Mouse (Mus musculus): ENCODE data around the gene Swap70. TPM values are rescaled to one million over a fixed set of nuclear protein-coding genes. Genes with fewer than 3 reads are reported as not detected.

Gene Swap70
- 22.8 and 26.6 TPM in 2 replicates for polyA plus RNA-seq (2016; fragmentation: Nextera tagmentation; extraction: Ambion mirVana)

DNA sequence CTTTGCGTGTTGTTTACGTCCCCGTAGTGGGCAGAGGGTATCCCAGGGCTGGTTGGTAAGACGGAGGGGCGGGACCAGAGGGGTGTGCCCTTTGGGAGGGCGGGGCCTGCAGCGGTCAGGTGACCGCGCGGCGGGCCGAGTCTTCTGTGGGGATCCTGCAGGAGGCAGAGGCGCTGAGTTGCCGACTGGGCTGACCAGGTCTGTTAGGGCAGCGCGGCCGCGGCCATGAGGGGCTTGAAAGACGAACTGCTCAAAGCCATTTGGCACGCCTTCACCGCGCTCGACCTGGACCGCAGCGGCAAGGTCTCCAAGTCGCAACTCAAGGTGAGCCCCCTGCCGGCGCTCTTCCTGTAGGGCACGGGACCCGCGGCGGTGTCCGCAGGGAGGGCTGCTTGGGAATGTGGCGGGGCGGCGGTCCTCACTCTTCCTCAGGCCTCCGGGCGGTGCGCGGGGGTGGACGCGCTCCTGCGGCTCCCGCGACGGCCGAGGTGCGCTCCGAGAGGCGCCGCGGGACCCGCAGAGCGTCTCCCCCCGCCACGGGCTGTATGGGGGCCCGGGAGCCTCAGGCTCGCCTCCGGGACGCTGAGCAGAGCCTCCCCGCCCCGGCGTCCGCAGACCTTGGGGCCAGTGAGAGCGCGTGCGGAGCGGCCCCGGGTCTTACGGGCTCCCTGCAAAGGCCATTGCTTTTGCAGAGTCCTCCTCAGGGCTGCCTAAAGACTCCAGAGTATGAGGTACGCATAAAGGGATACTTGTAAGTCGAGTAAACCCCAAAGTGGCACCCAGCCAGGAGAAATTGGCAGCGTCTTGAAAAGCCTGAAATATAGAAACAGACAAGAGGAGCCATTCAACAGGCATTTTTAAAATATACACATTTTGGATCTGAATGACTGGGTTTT lies at the start of gene Swap70:
Gene Swap70, plus strand, starts transcription at position 126 of the 896 bp plus-strand sequence.
- peaks cover 12% of the 10 kb centered on the region for H3K4me1 ChIP-seq
- under 1% methylated on average over 73 of the region's 73 CpGs for WGBS
- H3K9me3 ChIP-seq: no peaks in the 10 kb centered on the region
- no peaks in the 10 kb centered on the region for H3K27me3 ChIP-seq (ENCODE audit: insufficient read depth, poor library complexity, severe bottlenecking)
- peaks cover 14% of the 10 kb centered on the region for H3K36me3 ChIP-seq
- peak; percentile 98 for DNase-seq (ENCODE audit: low spot score)
- peak within 1 kb of the TSS; percentile 86 for H3K4me3 ChIP-seq
- H3K27ac ChIP-seq: peak within 1 kb of the TSS; percentile 98

DNA sequence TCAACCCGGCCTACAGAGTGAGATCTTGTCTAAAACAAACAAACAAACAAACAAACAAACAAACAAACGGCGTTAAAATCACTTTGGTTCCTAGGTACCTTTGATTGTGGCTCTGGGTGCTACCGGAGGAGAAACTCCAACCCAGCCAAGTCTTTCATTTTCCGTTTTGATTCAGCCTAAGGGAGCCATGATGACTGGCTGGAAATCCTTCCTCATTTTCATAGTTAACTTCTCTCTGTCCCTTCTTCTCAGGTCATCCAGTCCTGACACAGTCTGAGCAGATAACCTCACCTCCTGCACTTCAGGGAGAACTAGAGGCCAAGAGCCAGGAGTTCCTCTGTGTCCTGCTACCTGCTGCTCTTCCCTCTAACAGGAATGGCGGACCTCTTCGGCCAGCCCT lies 42.3 kb upstream of the Swap70 start:
- H3K27me3 ChIP-seq (ENCODE audit: insufficient read depth, poor library complexity, severe bottlenecking): no peaks in the 10 kb centered on the region
- H3K36me3 ChIP-seq: no peaks in the 10 kb centered on the region
- H3K27ac ChIP-seq: no peak overlapping the region
- 84% methylated on average over 7 of the region's 7 CpGs for WGBS
- no peak overlapping the region for H3K4me3 ChIP-seq
- H3K4me1 ChIP-seq: 0 out of 2 replicates have a peak, but pooled peaks cover 5% of the 10 kb centered on the region
- DNase-seq (ENCODE audit: low spot score): no peak
- no peaks in the 10 kb centered on the region for H3K9me3 ChIP-seq

DNA sequence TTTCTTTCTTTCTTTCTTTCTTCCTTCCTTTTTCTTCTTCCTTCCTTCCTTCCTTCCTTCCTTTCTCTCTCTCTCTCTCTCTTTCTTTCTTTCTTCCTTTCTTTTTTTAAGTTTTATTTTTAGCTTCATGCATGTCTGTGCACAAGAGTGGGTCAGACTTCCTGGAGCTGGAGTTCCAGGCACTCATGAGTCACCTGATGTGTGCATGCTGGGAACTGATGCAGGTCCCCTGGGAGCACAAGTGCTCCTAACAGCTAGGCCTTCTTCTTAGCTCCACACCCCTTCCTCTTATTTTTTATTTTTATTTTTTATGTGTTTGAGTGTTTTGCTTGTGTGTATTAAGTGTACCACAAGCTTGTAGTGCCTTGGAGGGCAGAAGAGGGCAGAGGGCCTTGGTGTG lies 40.9 kb upstream of the Swap70 start:
- DNase-seq (ENCODE audit: low spot score): no peak
- H3K36me3 ChIP-seq: no peaks in the 10 kb centered on the region
- no peaks in the 10 kb centered on the region for H3K27me3 ChIP-seq (ENCODE audit: insufficient read depth, poor library complexity, severe bottlenecking)
- 0 out of 2 replicates have a peak, but pooled peaks cover 5% of the 10 kb centered on the region for H3K4me1 ChIP-seq
- no peak overlapping the region for H3K4me3 ChIP-seq
- no peaks in the 10 kb centered on the region for H3K9me3 ChIP-seq
- H3K27ac ChIP-seq: no peak overlapping the region

DNA sequence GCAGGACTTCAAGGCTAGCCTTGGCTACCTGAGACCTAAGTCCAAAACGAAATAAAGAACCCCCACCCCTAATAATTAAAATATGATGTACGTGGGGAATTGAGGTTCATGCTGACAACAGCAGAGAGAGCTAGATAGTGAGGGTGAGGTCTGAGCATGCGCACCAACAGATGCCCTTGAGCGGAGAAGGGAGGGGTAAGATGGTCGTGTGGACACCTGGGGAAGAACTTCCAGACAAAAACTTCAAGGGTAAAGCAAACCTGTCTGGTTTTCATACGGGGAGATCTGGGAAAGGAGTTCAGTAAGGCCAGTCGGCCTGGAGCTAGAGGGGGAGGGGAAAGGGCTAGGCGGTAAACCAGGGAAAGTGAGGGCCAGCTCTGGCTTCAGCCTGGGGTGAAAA lies 40.1 kb upstream of the Swap70 start:
- WGBS: 57% methylated on average over 8 of the region's 8 CpGs
- Histone ChIP-seq H3K27me3 (ENCODE audit: insufficient read depth, poor library complexity, severe bottlenecking) (no peaks in the 10 kb centered on the region), H3K9me3 (no peaks in the 10 kb centered on the region), H3K27ac (no peak overlapping the region), H3K36me3 (no peaks in the 10 kb centered on the region), H3K4me3 (no peak overlapping the region), H3K4me1 (0 out of 2 replicates have a peak, but pooled peaks cover 5% of the 10 kb centered on the region)
- no peak for DNase-seq (ENCODE audit: low spot score)

DNA sequence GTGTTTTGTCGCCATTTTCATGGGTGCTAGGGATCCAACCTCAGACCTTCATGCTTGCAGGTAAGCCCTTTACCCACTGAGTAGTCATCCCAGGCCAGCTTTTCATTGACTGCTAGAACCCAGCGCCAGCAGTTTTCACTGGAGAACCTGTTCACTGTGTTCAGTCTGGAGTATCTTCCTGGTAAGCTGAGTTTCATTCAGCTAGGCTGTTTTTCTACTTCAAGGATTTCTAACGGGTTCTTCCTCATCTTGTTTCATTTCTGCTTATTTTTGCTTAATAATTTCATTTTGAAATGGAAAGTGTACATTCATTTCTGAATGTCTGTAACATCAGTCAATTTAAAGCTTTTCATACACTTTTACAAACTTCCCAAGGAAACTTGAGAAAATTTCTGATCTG lies 36.9 kb upstream of the Swap70 start:
- no peak for DNase-seq (ENCODE audit: low spot score)
- H3K9me3 ChIP-seq: no peaks in the 10 kb centered on the region
- H3K4me1 ChIP-seq: 0 out of 2 replicates have a peak, but pooled peaks cover 5% of the 10 kb centered on the region
- 81% methylated on average over 3 of the region's 3 CpGs for WGBS
- no peaks in the 10 kb centered on the region for H3K27me3 ChIP-seq (ENCODE audit: insufficient read depth, poor library complexity, severe bottlenecking)
- no peak overlapping the region for H3K4me3 ChIP-seq
- H3K27ac ChIP-seq: no peak overlapping the region
- no peaks in the 10 kb centered on the region for H3K36me3 ChIP-seq

DNA sequence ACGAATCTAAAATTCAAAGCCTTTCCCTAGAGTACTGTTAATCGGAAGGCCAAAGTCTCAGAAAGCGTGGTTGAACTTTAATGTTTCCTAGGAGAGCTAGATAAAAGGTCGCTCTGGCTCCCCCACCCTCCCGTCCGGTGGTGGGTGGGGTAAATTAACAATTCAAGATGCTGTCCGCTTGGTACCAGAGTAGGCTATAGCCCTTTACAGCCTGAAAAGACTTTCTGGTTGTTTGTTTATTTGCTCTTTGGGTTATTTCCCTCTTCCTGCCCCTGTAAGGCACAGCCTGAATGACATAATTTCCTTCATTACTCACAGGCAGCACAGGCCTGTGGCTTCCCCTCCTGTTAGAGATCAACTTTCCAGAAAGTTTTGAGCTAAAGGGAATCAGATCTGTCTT lies 31.6 kb upstream of the Swap70 start:
- Histone ChIP-seq H3K27me3 (ENCODE audit: insufficient read depth, poor library complexity, severe bottlenecking) (no peaks in the 10 kb centered on the region), H3K4me1 (peaks cover 6% of the 10 kb centered on the region; the same call in 1 of the 2 replicates), H3K27ac (peak overlapping the region; percentile 22; the same call in 1 of the 2 replicates), H3K9me3 (no peaks in the 10 kb centered on the region), H3K4me3 (no peak overlapping the region), H3K36me3 (no peaks in the 10 kb centered on the region)
- no peak for DNase-seq (ENCODE audit: low spot score)
- WGBS: 44% methylated on average over 7 of the region's 7 CpGs

DNA sequence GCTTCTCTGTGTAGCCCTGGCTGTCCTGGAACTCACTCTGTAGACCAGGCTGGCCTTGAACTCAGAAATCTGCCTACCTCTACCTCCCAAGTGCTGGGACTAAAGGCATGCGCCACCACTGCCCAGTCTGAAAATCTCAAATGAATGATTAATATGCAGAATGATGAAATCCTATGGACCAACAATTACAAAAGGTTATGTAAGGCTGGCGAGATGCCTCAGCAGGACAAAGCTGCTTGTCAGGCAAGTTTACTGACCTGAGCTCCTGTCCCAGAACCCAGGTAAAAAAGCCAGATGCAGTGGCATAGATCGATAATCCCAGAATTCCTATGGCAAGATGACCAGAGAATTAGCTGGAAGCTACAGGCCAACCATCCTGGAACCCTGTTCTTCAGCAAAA lies 28.3 kb upstream of the Swap70 start:
- DNase-seq (ENCODE audit: low spot score): no peak
- 90% methylated on average over 3 of the region's 3 CpGs for WGBS
- Histone ChIP-seq H3K27ac (no peak overlapping the region), H3K27me3 (ENCODE audit: insufficient read depth, poor library complexity, severe bottlenecking) (no peaks in the 10 kb centered on the region), H3K4me1 (peaks cover 6% of the 10 kb centered on the region; the same call in 1 of the 2 replicates), H3K9me3 (no peaks in the 10 kb centered on the region), H3K36me3 (no peaks in the 10 kb centered on the region), H3K4me3 (no peak overlapping the region)

DNA sequence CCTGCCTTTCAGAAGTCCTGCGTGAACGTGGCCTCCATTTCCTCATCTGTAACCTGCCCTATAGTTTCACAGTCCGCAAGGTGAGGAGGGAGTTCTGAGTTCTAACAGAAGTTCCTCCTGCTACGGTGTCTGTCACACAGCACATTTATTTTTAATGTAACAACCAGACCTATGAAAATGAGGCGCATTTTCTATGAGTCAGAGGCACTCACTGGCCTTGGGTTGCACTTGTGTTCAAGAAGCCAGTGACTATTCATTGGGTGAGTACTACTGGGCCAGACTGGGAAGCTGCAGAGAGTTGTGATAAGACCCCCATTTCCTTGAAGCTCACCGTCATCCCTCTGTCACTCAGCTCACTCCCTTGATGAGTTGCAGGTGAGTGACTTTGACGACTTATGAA lies 24.3 kb upstream of the Swap70 start:
- DNase-seq (ENCODE audit: low spot score): no peak
- 75% methylated on average over 7 of the region's 7 CpGs for WGBS
- Histone ChIP-seq H3K4me1 (no peaks in the 10 kb centered on the region), H3K36me3 (no peaks in the 10 kb centered on the region), H3K9me3 (no peaks in the 10 kb centered on the region), H3K4me3 (no peak overlapping the region), H3K27ac (no peak overlapping the region), H3K27me3 (ENCODE audit: insufficient read depth, poor library complexity, severe bottlenecking) (no peaks in the 10 kb centered on the region)

DNA sequence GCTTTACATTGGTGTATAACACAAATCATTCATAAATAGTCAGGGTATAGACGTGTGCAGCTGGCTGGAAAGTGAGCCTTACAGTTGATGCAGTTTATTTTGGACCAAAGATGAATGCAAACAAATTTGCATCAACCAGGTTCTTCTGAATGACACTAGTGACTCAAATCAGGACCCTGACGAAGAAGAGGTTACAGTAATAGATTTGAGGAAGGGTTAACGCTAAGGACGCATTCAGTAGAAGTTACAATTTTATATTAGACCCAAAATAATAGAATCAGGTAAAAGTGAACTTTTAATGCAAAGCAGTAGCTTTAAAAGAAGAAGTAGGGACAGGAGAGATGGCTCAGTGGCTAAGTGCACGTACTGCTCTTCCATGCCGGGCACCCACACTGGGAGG lies 19.6 kb upstream of the Swap70 start:
- H3K9me3 ChIP-seq: no peaks in the 10 kb centered on the region; the same call in 1 of the 2 replicates
- H3K4me3 ChIP-seq: no peak overlapping the region
- no peaks in the 10 kb centered on the region for H3K4me1 ChIP-seq
- no peak for DNase-seq (ENCODE audit: low spot score)
- H3K27me3 ChIP-seq (ENCODE audit: insufficient read depth, poor library complexity, severe bottlenecking): no peaks in the 10 kb centered on the region
- no peak overlapping the region for H3K27ac ChIP-seq
- H3K36me3 ChIP-seq: no peaks in the 10 kb centered on the region
- WGBS: 90% methylated on average over 6 of the region's 6 CpGs

DNA sequence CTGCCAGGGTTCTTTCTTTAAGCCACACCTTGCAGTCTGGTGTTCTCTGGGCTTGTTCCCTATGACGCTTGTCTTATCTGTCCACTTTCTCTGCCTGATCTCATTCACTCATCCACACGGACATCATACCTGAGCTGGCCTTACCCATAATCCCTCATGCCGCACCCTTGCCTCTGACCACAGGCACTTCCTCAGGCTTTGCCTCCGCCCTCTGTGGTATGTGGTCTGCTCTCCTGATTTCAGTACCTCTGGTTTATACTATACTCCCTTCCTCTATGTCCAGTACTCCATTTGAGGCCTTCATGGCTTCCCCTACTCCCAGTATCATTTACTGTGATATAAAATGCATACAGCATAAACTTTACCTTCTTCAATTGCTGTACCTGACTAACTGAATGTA lies 17.3 kb upstream of the Swap70 start:
- Histone ChIP-seq H3K27me3 (ENCODE audit: insufficient read depth, poor library complexity, severe bottlenecking) (no peaks in the 10 kb centered on the region), H3K36me3 (no peaks in the 10 kb centered on the region), H3K4me3 (no peak overlapping the region), H3K4me1 (no peaks in the 10 kb centered on the region), H3K9me3 (no peaks in the 10 kb centered on the region; the same call in 1 of the 2 replicates), H3K27ac (no peak overlapping the region)
- no peak for DNase-seq (ENCODE audit: low spot score)
- 73% methylated on average over 4 of the region's 4 CpGs for WGBS

DNA sequence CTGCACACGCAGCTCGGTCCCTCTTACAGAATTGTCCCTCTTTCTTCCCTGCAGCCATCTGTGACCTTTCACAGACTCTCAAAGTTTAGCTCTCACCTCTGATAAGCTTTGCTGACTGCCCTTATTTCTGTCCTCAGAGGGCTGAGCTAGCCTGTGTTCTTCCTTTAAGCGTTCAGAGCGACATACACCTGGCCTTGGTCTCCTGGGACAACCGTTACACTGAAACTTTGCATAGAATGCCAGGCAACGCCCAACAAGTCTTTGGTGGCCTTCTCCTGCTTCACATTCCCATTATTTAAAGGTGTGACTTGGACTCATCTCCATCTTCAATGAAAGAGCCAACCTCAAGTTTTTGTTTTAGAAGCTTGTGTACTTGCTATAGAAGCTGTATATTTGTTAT lies 13.2 kb upstream of the Swap70 start:
- Histone ChIP-seq H3K36me3 (no peaks in the 10 kb centered on the region), H3K4me3 (no peak overlapping the region), H3K4me1 (no peaks in the 10 kb centered on the region), H3K9me3 (no peaks in the 10 kb centered on the region; the same call in 1 of the 2 replicates), H3K27ac (no peak overlapping the region), H3K27me3 (ENCODE audit: insufficient read depth, poor library complexity, severe bottlenecking) (no peaks in the 10 kb centered on the region)
- 81% methylated on average over 6 of the region's 6 CpGs for WGBS
- DNase-seq (ENCODE audit: low spot score): no peak

DNA sequence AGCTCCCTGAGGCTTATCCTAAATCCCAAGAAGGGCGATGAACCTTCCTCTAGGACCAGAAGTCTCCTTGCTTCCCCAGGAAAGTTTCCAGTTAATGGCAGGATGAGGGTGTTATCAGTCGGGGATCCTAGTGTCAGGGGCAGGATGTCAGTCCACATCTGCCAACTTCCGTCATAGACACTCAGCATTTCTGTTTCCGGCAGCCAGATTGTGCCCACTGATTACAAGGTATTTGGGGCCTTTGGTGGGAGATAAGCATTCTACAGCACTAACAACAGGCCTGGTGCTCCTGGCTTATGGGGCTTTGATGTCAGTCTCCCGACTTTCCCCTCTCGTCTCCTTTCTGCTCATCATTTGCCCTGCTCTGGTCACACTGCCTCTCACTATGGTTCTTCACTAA lies 12.1 kb upstream of the Swap70 start:
- DNase-seq (ENCODE audit: low spot score): no peak
- Histone ChIP-seq H3K27me3 (ENCODE audit: insufficient read depth, poor library complexity, severe bottlenecking) (no peaks in the 10 kb centered on the region), H3K9me3 (no peaks in the 10 kb centered on the region; the same call in 1 of the 2 replicates), H3K4me3 (no peak overlapping the region), H3K4me1 (no peaks in the 10 kb centered on the region), H3K27ac (no peak overlapping the region), H3K36me3 (no peaks in the 10 kb centered on the region)
- 50% methylated on average over 6 of the region's 6 CpGs for WGBS

DNA sequence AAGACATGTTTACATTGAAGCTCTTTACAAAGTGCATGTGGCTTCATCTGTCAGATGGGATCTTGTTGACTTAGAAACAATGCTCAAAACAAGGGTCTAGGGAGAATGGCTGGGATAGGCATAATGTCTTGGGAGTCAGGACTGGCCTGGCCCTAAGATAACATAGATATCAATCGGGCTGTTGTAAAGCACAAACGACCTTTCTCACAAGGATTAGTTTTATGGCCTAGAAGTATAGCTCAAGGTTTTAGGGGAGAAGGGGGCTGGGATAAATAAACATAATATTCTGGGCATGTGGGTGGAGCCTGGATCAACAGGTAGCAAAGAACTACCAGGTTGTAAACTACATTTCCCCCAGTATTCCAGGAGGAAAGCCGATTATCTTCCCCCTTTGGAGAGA lies 10.5 kb upstream of the Swap70 start:
- WGBS: 77% methylated on average over 3 of the region's 3 CpGs
- H3K4me3 ChIP-seq: no peak overlapping the region
- DNase-seq (ENCODE audit: low spot score): no peak
- no peaks in the 10 kb centered on the region for H3K27me3 ChIP-seq (ENCODE audit: insufficient read depth, poor library complexity, severe bottlenecking)
- no peaks in the 10 kb centered on the region for H3K36me3 ChIP-seq
- no peaks in the 10 kb centered on the region for H3K4me1 ChIP-seq
- no peak overlapping the region for H3K27ac ChIP-seq
- no peaks in the 10 kb centered on the region; the same call in 1 of the 2 replicates for H3K9me3 ChIP-seq

Measured in heart, embryonic 10.5 days (tissue).